Mouse (Mus musculus) MEL (cell line): ENCODE results near the gene Disp1. TPM values are rescaled to one million over a fixed set of nuclear protein-coding genes. Genes with fewer than 3 reads are reported as not detected.

ENCODE experiments used
- DNase-seq: peaks from one replicate; pipeline ENCODE4 v3.0.0; 2011; ENCODE audit warnings: low read depth, low spot score
- H3K27ac ChIP-seq: 2 replicates; pipeline ENCODE4 v1.5.1; 2012; ENCODE audit warnings: low read depth, mild to moderate bottlenecking, control low read depth, low read length, moderate library complexity; ENCODE audit not compliant: control insufficient read depth
- H3K27me3 ChIP-seq, 2 experiments: fragments of 150-350 bp in 1 of 2; sonication (generic) in 1 of 2; 2 replicates each; pipeline ENCODE4 v1.6.1; 2012; ENCODE audit warnings: low read length in 2 of 2, mild to moderate bottlenecking in 2 of 2, improper control_type of control experiment in 1 of 2, moderate library complexity in 1 of 2; ENCODE audit not compliant: insufficient read depth in 2 of 2, control insufficient read depth in 1 of 2
- H3K36me3 ChIP-seq, 2 experiments: 2 replicates each; pipeline ENCODE4 v1.6.1; 2012 to 2014; ENCODE audit warnings: low read length in 2 of 2, improper control_type of control experiment in 1 of 2, inconsistent platforms in 1 of 2, mild to moderate bottlenecking in 1 of 2; ENCODE audit not compliant: insufficient read depth in 2 of 2, control insufficient read depth in 1 of 2
- H3K4me1 ChIP-seq, 2 experiments: fragments of 150-350 bp in 1 of 2; sonication (generic) in 1 of 2; 2 replicates each; pipeline ENCODE4 v1.6.1; 2012; ENCODE audit warnings: low read length in 2 of 2, improper control_type of control experiment in 1 of 2, mild to moderate bottlenecking in 1 of 2; ENCODE audit not compliant: insufficient read depth in 2 of 2, control insufficient read depth in 1 of 2
- H3K4me3 ChIP-seq, 2 experiments: fragments of 150-350 bp in 1 of 2; sonication (generic) in 1 of 2; 2 replicates each; pipeline ENCODE4 v1.5.1; 2012; ENCODE audit warnings: low read depth in 2 of 2, low read length in 2 of 2, mild to moderate bottlenecking in 2 of 2, moderate library complexity in 2 of 2, control low read depth in 1 of 2, improper control_type of control experiment in 1 of 2; ENCODE audit not compliant: control insufficient read depth in 1 of 2, insufficient read depth in 1 of 2
- H3K79me2 ChIP-seq: 2 replicates; pipeline ENCODE4 v1.6.1; 2012; ENCODE audit warnings: mild to moderate bottlenecking, low read length, moderate library complexity; ENCODE audit not compliant: control insufficient read depth, poor library complexity, insufficient read depth
- H3K9ac ChIP-seq: 2 replicates; pipeline ENCODE4 v1.6.1; 2012; ENCODE audit warnings: low read depth, mild to moderate bottlenecking, control low read depth, low read length, moderate library complexity; ENCODE audit not compliant: control insufficient read depth, poor library complexity, severe bottlenecking
- H3K9me3 ChIP-seq: fragments of 150-350 bp; sonication (generic); replicated peaks from 2 replicates; pipeline ENCODE4 v1.6.1; 2012; ENCODE audit warnings: mild to moderate bottlenecking, low read length, improper control_type of control experiment, moderate library complexity; ENCODE audit not compliant: insufficient read depth
- BHLHE40 ChIP-seq: IDR thresholded peaks from 2 replicates; pipeline ENCODE4 v1.6.1; 2012; ENCODE audit warnings: low read depth, mild to moderate bottlenecking, inconsistent platforms, low read length, improper control_type of control experiment, borderline replicate concordance
- CHD1 ChIP-seq: IDR thresholded peaks from 2 replicates; pipeline ENCODE4 v1.6.1; 2012; ENCODE audit warnings: low read depth, mild to moderate bottlenecking, inconsistent platforms, low read length, improper control_type of control experiment
- CHD2 ChIP-seq: IDR thresholded peaks from 2 replicates; pipeline ENCODE4 v1.6.1; 2011; ENCODE audit warnings: low read length, improper control_type of control experiment
- E2F4 ChIP-seq: IDR thresholded peaks from 2 replicates; pipeline ENCODE4 v1.6.1; 2011; ENCODE audit warnings: low read depth, low read length, improper control_type of control experiment, borderline replicate concordance
- ELF1 ChIP-seq: IDR thresholded peaks from 2 replicates; pipeline ENCODE4 v1.6.1; 2014; ENCODE audit warnings: low read depth, mild to moderate bottlenecking, inconsistent platforms, low read length, improper control_type of control experiment, moderate library complexity
- EP300 ChIP-seq, 2 experiments: IDR thresholded peaks; 2 replicates each; pipeline ENCODE4 v1.6.1; 2011; ENCODE audit warnings: improper control_type of control experiment in 2 of 2, low read length in 2 of 2, low read depth in 1 of 2, mild to moderate bottlenecking in 1 of 2
- ETS1 ChIP-seq: IDR thresholded peaks from 2 replicates; pipeline ENCODE4 v1.6.1; 2012; ENCODE audit warnings: low read depth, mild to moderate bottlenecking, inconsistent platforms, low read length, improper control_type of control experiment, moderate library complexity
- GABPA ChIP-seq: IDR thresholded peaks from 2 replicates; pipeline ENCODE4 v1.6.1; 2012; ENCODE audit warnings: low read depth, mild to moderate bottlenecking, inconsistent platforms, low read length, improper control_type of control experiment, moderate library complexity
- GATA1 ChIP-seq: IDR thresholded peaks from 2 replicates; pipeline ENCODE4 v1.6.1; 2011; ENCODE audit warnings: low read depth, low read length, improper control_type of control experiment
- JUND ChIP-seq: IDR thresholded peaks from 2 replicates; pipeline ENCODE4 v1.6.1; 2011; ENCODE audit warnings: low read depth, mild to moderate bottlenecking, improper control_type of control experiment, low read length
- KAT2A ChIP-seq: conservative IDR thresholded peaks from 2 replicates; pipeline ENCODE4 v1.6.1; 2012; ENCODE audit warnings: low read depth, low read length, improper control_type of control experiment, inconsistent platforms
- MAFK ChIP-seq: IDR thresholded peaks from 2 replicates; pipeline ENCODE4 v1.6.1; 2011; ENCODE audit warnings: low read depth, mild to moderate bottlenecking, low read length, improper control_type of control experiment, borderline replicate concordance
- MAZ ChIP-seq: IDR thresholded peaks from 2 replicates; pipeline ENCODE4 v1.6.1; 2012; ENCODE audit warnings: low read depth, mild to moderate bottlenecking, inconsistent platforms, low read length, improper control_type of control experiment
- NELFE ChIP-seq: IDR thresholded peaks from 2 replicates; pipeline ENCODE4 v1.6.1; 2011; ENCODE audit warnings: low read depth, low read length, improper control_type of control experiment
- NRF1 ChIP-seq: IDR thresholded peaks from 2 replicates; pipeline ENCODE4 v1.6.1; 2014; ENCODE audit warnings: low read depth, mild to moderate bottlenecking, inconsistent platforms, low read length, improper control_type of control experiment, moderate library complexity; ENCODE audit not compliant: poor library complexity, insufficient read depth, severe bottlenecking
- POLR2AphosphoS5 ChIP-seq: IDR thresholded peaks from 2 replicates; pipeline ENCODE4 v1.6.1; 2012; ENCODE audit warnings: low read depth, borderline replicate concordance, mild to moderate bottlenecking, inconsistent platforms, low read length, moderate library complexity, mixed read lengths
- RAD21 ChIP-seq: IDR thresholded peaks from 2 replicates; pipeline ENCODE4 v1.6.1; 2011; ENCODE audit warnings: mild to moderate bottlenecking, low read depth, low read length, improper control_type of control experiment
- SIN3A ChIP-seq: IDR thresholded peaks from 2 replicates; pipeline ENCODE4 v1.6.1; 2012; ENCODE audit warnings: low read length, improper control_type of control experiment, inconsistent platforms
- TBP ChIP-seq: IDR thresholded peaks from 2 replicates; pipeline ENCODE4 v1.8.0; 2011; ENCODE audit warnings: low read depth, low read length, improper control_type of control experiment
- TCF12 ChIP-seq: IDR thresholded peaks from 2 replicates; pipeline ENCODE4 v1.6.1; 2014; ENCODE audit warnings: low read depth, mild to moderate bottlenecking, inconsistent platforms, low read length, improper control_type of control experiment, moderate library complexity
- USF1 ChIP-seq: IDR thresholded peaks from 2 replicates; pipeline ENCODE4 v1.6.1; 2014; ENCODE audit warnings: low read depth, mild to moderate bottlenecking, inconsistent platforms, low read length, improper control_type of control experiment, moderate library complexity
- USF2 ChIP-seq, 2 experiments: IDR thresholded peaks; 2 replicates each; pipeline ENCODE4 v1.6.1; 2011 to 2012; ENCODE audit warnings: improper control_type of control experiment in 2 of 2, low read length in 2 of 2, borderline replicate concordance in 1 of 2, inconsistent platforms in 1 of 2, low read depth in 1 of 2, mild to moderate bottlenecking in 1 of 2; ENCODE audit not compliant: insufficient read depth in 1 of 2
- ZC3H11A ChIP-seq: IDR thresholded peaks from 2 replicates; pipeline ENCODE4 v1.6.1; 2012; ENCODE audit warnings: low read depth, mild to moderate bottlenecking, inconsistent platforms, low read length, improper control_type of control experiment
- ZMIZ1 ChIP-seq: IDR thresholded peaks from 2 replicates; pipeline ENCODE4 v1.6.1; 2012; ENCODE audit warnings: low read depth, mild to moderate bottlenecking, inconsistent platforms, low read length, improper control_type of control experiment, moderate library complexity
- ZNF384 ChIP-seq: IDR thresholded peaks from 2 replicates; pipeline ENCODE4 v1.6.1; 2012; ENCODE audit warnings: low read depth, mild to moderate bottlenecking, inconsistent platforms, low read length, improper control_type of control experiment
- polyA plus RNA-seq, 2 experiments: library from polyadenylated mRNA; stranded (reverse) in 1 of 2; unstranded in 1 of 2; fragments of >175 nt in 1 of 2; fragments of >200 nt in 1 of 2; gene quantifications; 2 replicates each; pipeline versions ENCODE4 v1.2.1 to v1.2.4; 2012; ENCODE audit warnings: low replicate concordance in 2 of 2, low read depth in 1 of 2; ENCODE audit not compliant: insufficient read length in 2 of 2, insufficient read depth in 1 of 2, missing spikeins in 1 of 2
- total RNA-seq: library from RNA; depleted of rRNA; stranded (reverse); fragments of 300-350 nt; gene quantifications from 2 replicates; pipeline ENCODE4 v1.2.3, GENCODE M21; 2012

The Disp1 gene
- total and polyA plus RNA-seq, 3 experiments, result 6.3 to 9.9 TPM; not detected in 1

GRCm38 (mm10) chr1:183220796-183221718 lies at the start of gene Disp1 (continued):
- no peak for TF ChIP-seq NRF1
- TF ChIP-seq CHD1, result no peak
- no peak for TF ChIP-seq POLR2AphosphoS5
- no peak for TF ChIP-seq E2F4

GRCm38 (mm10) chr1:183267666-183268065 lies 46.3 kb upstream of the Disp1 start:
- H3K4me1 ChIP-seq, result peaks cover 3 to 26% of the 10 kb centered on the region in 2 experiments; a peak in 3 of 4 replicates
- no peaks in the 10 kb centered on the region for H3K9me3 ChIP-seq
- peaks cover 0 to 22% of the 10 kb centered on the region in 2 experiments; a peak in 2 of 4 replicates for H3K36me3 ChIP-seq
- H3K27ac ChIP-seq, result no peak overlapping the region
- no peaks in the 10 kb centered on the region for H3K79me2 ChIP-seq
- no peak overlapping the region for H3K9ac ChIP-seq
- no peak for TF ChIP-seq ZC3H11A
- H3K4me3 ChIP-seq, result no peak overlapping the region
- no peak for DNase-seq
- H3K27me3 ChIP-seq, result no peaks in the 10 kb centered on the region

- H3K27ac ChIP-seq, result peak overlapping the region; percentile 77
- peak overlapping the region; percentile 60 for H3K9ac ChIP-seq
- H3K4me1 ChIP-seq, result peaks cover 3 to 26% of the 10 kb centered on the region in 2 experiments; a peak in 3 of 4 replicates
- no peaks in the 10 kb centered on the region for H3K9me3 ChIP-seq
- H3K36me3 ChIP-seq, result peaks cover 0 to 22% of the 10 kb centered on the region in 2 experiments; a peak in 2 of 4 replicates
- peak; percentile 86 for DNase-seq
- H3K27me3 ChIP-seq, result no peaks in the 10 kb centered on the region
- peak overlapping the region; percentile 36 to 43 for H3K4me3 ChIP-seq
- H3K79me2 ChIP-seq, result no peaks in the 10 kb centered on the region
- peak; percentile 76; the same call in 1 of the 2 replicates for TF ChIP-seq BHLHE40
- no peak for TF ChIP-seq ZMIZ1
- TF ChIP-seq JUND, result peak; percentile 95
- TF ChIP-seq ETS1, result peak; percentile 76; the same call in 1 of the 2 replicates
- peak; percentile 94 for TF ChIP-seq USF1
- no peak for TF ChIP-seq GATA1
- peak; percentile 57; the same call in 1 of the 2 replicates for TF ChIP-seq TCF12
- no peak for TF ChIP-seq MAZ
- no peak for TF ChIP-seq CHD2
- TF ChIP-seq SIN3A, result peak; percentile 64
- peak in 1 of 2 experiments; percentile 73; a peak in 2 of 4 replicates for TF ChIP-seq USF2 (IDR thresholded peaks at IDR 0.05; ENCODE audit: borderline replicate concordance in 1 of 2, insufficient read depth in 1 of 2, low read depth in 1 of 2, low read length in 2 of 2)
- no peak for TF ChIP-seq CHD1
- TF ChIP-seq RAD21, result no peak
- no peak; the same call in 1 of the 2 replicates for TF ChIP-seq KAT2A
- TF ChIP-seq GABPA, result no peak
- TF ChIP-seq TBP, result peak; percentile 74
- no peak for TF ChIP-seq POLR2AphosphoS5
- no peak; the same call in 1 of the 2 replicates for TF ChIP-seq NELFE
- TF ChIP-seq EP300 (IDR thresholded peaks at IDR 0.05; ENCODE audit: low read depth in 1 of 2, low read length in 2 of 2), result peak; percentile 43 to 50; a peak in 3 of 4 replicates
- TF ChIP-seq MAFK, result no peak
- TF ChIP-seq E2F4, result no peak
- no peak for TF ChIP-seq ZC3H11A
- no peak for TF ChIP-seq ZNF384
- TF ChIP-seq ELF1, result peak; percentile 89
Observed at GRCm38 (mm10) chr1:183265921-183266467, 44.7 kb upstream of the Disp1 start.
